8 mouse cellular contexts compared by ENCODE assay signal in genomic region chr4:45510163-45510562, GRCm38 (mm10). TPM values are rescaled to one million over a fixed set of nuclear protein-coding genes. Genes with fewer than 3 reads are reported as not detected.
DNase-seq lines count a peak whose midpoint lies in the region; ATAC-seq and TF ChIP-seq lines count a peak whose summit lies in the region.

No protein-coding gene starts in this region.

- no peaks in the 10 kb centered on the region for H3K9me3 ChIP-seq in liver, embryonic 11.5 days (ENCODE audit: control insufficient read depth, low read length)
- H3K9me3 ChIP-seq in stomach, embryonic 15.5 days = no peaks in the 10 kb centered on the region
- no peaks in the 10 kb centered on the region for H3K9me3 ChIP-seq in forebrain, embryonic 16.5 days (ENCODE audit: control insufficient read depth, low read length)

- peak; percentile 72 for DNase-seq in liver, adult 2 months (ENCODE audit: extremely low read depth, low read depth, low spot score)
- no peak for DNase-seq in liver, embryonic 11.5 days (ENCODE audit: low spot score)
- peak; percentile 64 to 81 for DNase-seq in gastrocnemius, adult 8-10 months (ENCODE audit: low spot score in 2 of 2)
- peak; percentile 91 to 96 for DNase-seq in kidney, postnatal 25 days
- DNase-seq in thymus, adult 18-20 months = no peak
- no peak for DNase-seq in thymus, postnatal 14 days

- H3K4me3 ChIP-seq in liver, adult 2 months (ENCODE audit: insufficient read depth, low read depth, low read length) = no peak overlapping the region
- no peak overlapping the region for H3K4me3 ChIP-seq in liver, embryonic 11.5 days (ENCODE audit: low read depth, low read length)
- no peak overlapping the region for H3K4me3 ChIP-seq in stomach, embryonic 15.5 days (replicated peaks)
- no peak overlapping the region for H3K4me3 ChIP-seq in forebrain, embryonic 16.5 days (replicated peaks; ENCODE audit: low read length)

- peak overlapping the region; percentile 19; the same call in 1 of the 2 replicates for H3K27ac ChIP-seq in liver, adult 2 months (replicated peaks; ENCODE audit: insufficient read depth, low read depth, low read length)
- H3K27ac ChIP-seq in liver, embryonic 11.5 days (ENCODE audit: low read depth, low read length) = no peak overlapping the region
- H3K27ac ChIP-seq in stomach, embryonic 15.5 days = peak overlapping the region; percentile 41
- H3K27ac ChIP-seq in forebrain, embryonic 16.5 days (ENCODE audit: low read length) = no peak overlapping the region

- no peak for TF ChIP-seq CTCF in liver, adult 2 months (IDR thresholded peaks at IDR 0.05; ENCODE audit: low read depth, low read length)

- H3K9ac ChIP-seq in liver, adult 2 months (ENCODE audit: low read depth, low read length) = no peak overlapping the region
- H3K9ac ChIP-seq in liver, embryonic 11.5 days (ENCODE audit: low read depth, low read length) = no peak overlapping the region
- no peak overlapping the region for H3K9ac ChIP-seq in stomach, embryonic 15.5 days
- no peak overlapping the region for H3K9ac ChIP-seq in forebrain, embryonic 16.5 days (replicated peaks; ENCODE audit: low read depth, low read length)

- no peak for ATAC-seq in liver, embryonic 11.5 days (replicated peaks; ENCODE audit: low FRiP score)
- peak; percentile 20; the same call in 1 of the 2 replicates for ATAC-seq in stomach, embryonic 15.5 days (ENCODE audit: insufficient read depth, low FRiP score, low read depth)
- no peak for ATAC-seq in forebrain, embryonic 16.5 days

- H3K27me3 ChIP-seq in liver, adult 2 months (ENCODE audit: control insufficient read depth, insufficient read depth, low read length) = no peaks in the 10 kb centered on the region
- H3K27me3 ChIP-seq in liver, embryonic 11.5 days (replicated peaks; ENCODE audit: control insufficient read depth, insufficient read depth, low read length) = no peaks in the 10 kb centered on the region
- no peaks in the 10 kb centered on the region for H3K27me3 ChIP-seq in stomach, embryonic 15.5 days (replicated peaks)
- no peaks in the 10 kb centered on the region for H3K27me3 ChIP-seq in forebrain, embryonic 16.5 days (replicated peaks; ENCODE audit: control insufficient read depth, insufficient read depth, low read length)

- WGBS in liver, adult 2 months = 28% methylated on average over 6 of the region's 6 CpGs
- WGBS in liver, embryonic 11.5 days = 52% methylated on average over 6 of the region's 6 CpGs
- WGBS in stomach, embryonic 15.5 days = 49% methylated on average over 6 of the region's 6 CpGs
- WGBS in forebrain, embryonic 16.5 days = 39% methylated on average over 6 of the region's 6 CpGs

- no peak for TF ChIP-seq POLR2A in liver, adult 2 months (IDR thresholded peaks at IDR 0.05; ENCODE audit: extremely low read depth, insufficient read depth, low read length)

- H3K36me3 ChIP-seq in liver, adult 2 months (ENCODE audit: control insufficient read depth, insufficient read depth, low read length) = no peaks in the 10 kb centered on the region
- H3K36me3 ChIP-seq in liver, embryonic 11.5 days (ENCODE audit: control insufficient read depth, insufficient read depth, low read length) = no peaks in the 10 kb centered on the region
- H3K36me3 ChIP-seq in stomach, embryonic 15.5 days = no peaks in the 10 kb centered on the region
- H3K36me3 ChIP-seq in forebrain, embryonic 16.5 days (ENCODE audit: control insufficient read depth, insufficient read depth) = no peaks in the 10 kb centered on the region

- peaks cover 74% of the 10 kb centered on the region for H3K4me1 ChIP-seq in liver, adult 2 months (ENCODE audit: control insufficient read depth, insufficient read depth, low read length)
- peaks cover 68% of the 10 kb centered on the region for H3K4me1 ChIP-seq in liver, embryonic 11.5 days (replicated peaks; ENCODE audit: control insufficient read depth, insufficient read depth, low read length)
- peaks cover 57% of the 10 kb centered on the region for H3K4me1 ChIP-seq in stomach, embryonic 15.5 days
- peaks cover 61% of the 10 kb centered on the region for H3K4me1 ChIP-seq in forebrain, embryonic 16.5 days (replicated peaks; ENCODE audit: control insufficient read depth, insufficient read depth, low read length)

- no peak overlapping the region for H3K4me2 ChIP-seq in liver, embryonic 11.5 days
- H3K4me2 ChIP-seq in stomach, embryonic 15.5 days = no peak overlapping the region
- H3K4me2 ChIP-seq in forebrain, embryonic 16.5 days (ENCODE audit: low read length) = no peak overlapping the region

- peaks cover 79% of the 10 kb centered on the region for H3K79me2 ChIP-seq in liver, adult 2 months (ENCODE audit: control insufficient read depth, insufficient read depth, low read length)

RNA-seq across cellular contexts. Expression of gene Shb, which starts 22.1 kb away (rescaled TPM):
- 16.1 and 17.1 TPM in 2 replicates for total RNA-seq in liver, adult 2 months (2014; rRNA removed)
- polyA plus RNA-seq in liver, adult 2 months (2012; rRNA removed) = 42.1 and 65.7 TPM in 2 replicates
- polyA plus RNA-seq in liver, embryonic 11.5 days (2014; fragmentation: Nextera tagmentation; extraction: Ambion mirVana) = 6.1 and 6.2 TPM in 2 replicates
- 1 to 10 TPM; 4.1 to 8.8 (median 6.6) TPM for total RNA-seq in gastrocnemius, adult 8-10 months (2022)
- polyA plus RNA-seq in stomach, embryonic 15.5 days (2015; fragmentation: Nextera tagmentation; extraction: Ambion mirVana) = 5.4 and 5.8 TPM in 2 replicates
- 5.8 and 7.0 TPM in 2 replicates for polyA plus RNA-seq in forebrain, embryonic 16.5 days (2015; fragmentation: Nextera tagmentation; extraction: Ambion mirVana)

Comparison
In these comparisons a context has a peak if more than half of its experiments do, and no peak if none do; other contexts are left out.
1. DNase-seq: peak in liver, adult 2 months (single experiment), gastrocnemius, adult 8-10 months (2 of 2) and kidney, postnatal 25 days (2 of 2); none in liver, embryonic 11.5 days (single experiment), thymus, adult 18-20 months (0 of 2) and thymus, postnatal 14 days (single experiment).
2. H3K27ac ChIP-seq: peak in liver, adult 2 months (single experiment) and stomach, embryonic 15.5 days (single experiment); none in liver, embryonic 11.5 days (single experiment) and forebrain, embryonic 16.5 days (single experiment).